In the genomic region with DNA sequence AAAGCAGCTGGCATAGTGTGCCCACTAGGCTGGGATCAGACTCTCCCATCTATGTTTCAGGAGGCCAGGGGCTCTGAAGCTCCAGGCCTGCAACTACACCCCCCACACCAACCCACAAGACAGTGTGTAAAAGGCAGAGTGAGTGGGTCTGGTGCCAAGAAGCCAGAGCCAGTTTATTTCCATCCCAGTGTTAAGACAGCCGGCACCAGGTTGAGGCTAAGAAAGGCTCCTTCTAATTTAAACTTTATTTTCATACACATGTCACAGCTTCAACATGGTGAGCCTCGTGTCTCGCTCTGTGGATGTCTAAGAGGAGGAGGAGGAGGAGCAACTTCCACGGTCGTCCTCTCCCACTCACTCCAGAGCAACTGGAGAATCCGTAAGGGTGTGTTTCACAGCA, we compare ENCODE assay signal across 12 mouse cellular contexts. TPM values are rescaled to one million over a fixed set of nuclear protein-coding genes. Genes with fewer than 3 reads are reported as not detected.
DNase-seq lines count a peak whose midpoint lies in the region; ATAC-seq lines count a peak whose summit lies in the region.
"Had no signal": no experiment of that assay in that cellular context is flagged by ENCODE, and none has a peak within 500 bp of the region (broad histone marks: within the 10 kb centered on the region; RNA-seq: fewer than 3 reads in every experiment).

No protein-coding gene starts in this region.

- no peaks in the 10 kb centered on the region for H3K9me3 ChIP-seq in forebrain, embryonic 16.5 days (ENCODE audit: control insufficient read depth, low read length)
- H3K9me3 ChIP-seq in forebrain, embryonic 15.5 days, result no peaks in the 10 kb centered on the region
- H3K9me3 ChIP-seq in midbrain, embryonic 13.5 days, result no peaks in the 10 kb centered on the region; the same call in 1 of the 2 replicates

- H3K27ac ChIP-seq in forebrain, embryonic 16.5 days (ENCODE audit: low read length), result no peak overlapping the region; the same call in 1 of the 2 replicates
- H3K27ac ChIP-seq in forebrain, embryonic 15.5 days (replicated peaks), result no peak overlapping the region
- no peak overlapping the region for H3K27ac ChIP-seq in midbrain, embryonic 13.5 days

- no peak overlapping the region for H3K4me2 ChIP-seq in forebrain, embryonic 16.5 days (ENCODE audit: low read length)
- H3K4me2 ChIP-seq in forebrain, embryonic 15.5 days (replicated peaks), result no peak overlapping the region
- H3K4me2 ChIP-seq in midbrain, embryonic 13.5 days (replicated peaks), result no peak overlapping the region
- H3K4me2 ChIP-seq: midbrain, embryonic 11.5 days had no signal

- peak; percentile 53 to 76 for DNase-seq in frontal cortex, postnatal 10 days (ENCODE audit: low spot score in 2 of 2)
- peak; percentile 54 to 77 for DNase-seq in left cerebral cortex, adult 18-20 months (ENCODE audit: low spot score in 2 of 2)
- peak; percentile 67 for DNase-seq in right cerebral cortex, postnatal 14 days
- DNase-seq in kidney, adult 11 months, result no peak
- DNase-seq in kidney, postnatal 14 days, result no peak
- DNase-seq: kidney, postnatal 4 days; thymus, postnatal 14 days had no signal

- H3K27me3 ChIP-seq in forebrain, embryonic 16.5 days (replicated peaks; ENCODE audit: control insufficient read depth, insufficient read depth, low read length), result no peaks in the 10 kb centered on the region
- no peaks in the 10 kb centered on the region for H3K27me3 ChIP-seq in forebrain, embryonic 15.5 days
- no peaks in the 10 kb centered on the region for H3K27me3 ChIP-seq in midbrain, embryonic 13.5 days

- ATAC-seq in forebrain, embryonic 16.5 days, result peak; percentile 13
- ATAC-seq in forebrain, embryonic 15.5 days (replicated peaks), result no peak; the same call in 1 of the 2 replicates
- no peak for ATAC-seq in midbrain, embryonic 13.5 days
- ATAC-seq: lung, postnatal 0 days had no signal

- H3K4me1 ChIP-seq in forebrain, embryonic 16.5 days (replicated peaks; ENCODE audit: control insufficient read depth, insufficient read depth, low read length), result peaks cover 18% of the 10 kb centered on the region
- H3K4me1 ChIP-seq in forebrain, embryonic 15.5 days, result peaks cover 11% of the 10 kb centered on the region
- peaks cover 5% of the 10 kb centered on the region for H3K4me1 ChIP-seq in midbrain, embryonic 13.5 days (replicated peaks)

- no peak overlapping the region for H3K4me3 ChIP-seq in forebrain, embryonic 16.5 days (replicated peaks; ENCODE audit: low read length)
- H3K4me3 ChIP-seq in forebrain, embryonic 15.5 days, result no peak overlapping the region
- H3K4me3 ChIP-seq in midbrain, embryonic 13.5 days (replicated peaks), result no peak overlapping the region

- H3K9ac ChIP-seq in forebrain, embryonic 16.5 days (replicated peaks; ENCODE audit: low read depth, low read length), result no peak overlapping the region
- H3K9ac ChIP-seq in forebrain, embryonic 15.5 days (replicated peaks), result no peak overlapping the region
- no peak overlapping the region for H3K9ac ChIP-seq in midbrain, embryonic 13.5 days (replicated peaks)

- no peaks in the 10 kb centered on the region for H3K36me3 ChIP-seq in forebrain, embryonic 16.5 days (ENCODE audit: control insufficient read depth, insufficient read depth)
- no peaks in the 10 kb centered on the region for H3K36me3 ChIP-seq in forebrain, embryonic 15.5 days
- H3K36me3 ChIP-seq in midbrain, embryonic 13.5 days, result 0 out of 2 replicates have a peak, but pooled peaks cover 5% of the 10 kb centered on the region

- 60% methylated on average over 6 of the region's 6 CpGs for WGBS in forebrain, embryonic 16.5 days
- WGBS in forebrain, embryonic 15.5 days, result 67% methylated on average over 6 of the region's 6 CpGs
- 91% methylated on average over 6 of the region's 6 CpGs for WGBS in midbrain, embryonic 13.5 days

RNA-seq across cellular contexts. Expression of a gene that starts 57.5 kb away (rescaled TPM):
- 29.5 and 32.1 TPM in 2 replicates for polyA plus RNA-seq in forebrain, embryonic 16.5 days (2015; fragmentation: Nextera tagmentation; extraction: Ambion mirVana)
- 33.8 and 35.1 TPM in 2 replicates for polyA plus RNA-seq in forebrain, embryonic 15.5 days (2015; fragmentation: Nextera tagmentation; extraction: Ambion mirVana)
- 100 to 1,000 TPM; 113 to 114 TPM for total RNA-seq in left cerebral cortex, adult 18-20 months (2021)
- 26.5 and 30.4 TPM in 2 replicates for polyA plus RNA-seq in midbrain, embryonic 13.5 days (2015; fragmentation: Nextera tagmentation; extraction: Ambion mirVana)

Comparison
In these comparisons a context has a peak if more than half of its experiments do, and no peak if none do; other contexts are left out.
1. DNase-seq: peak in frontal cortex, postnatal 10 days (2 of 2), left cerebral cortex, adult 18-20 months (2 of 2) and right cerebral cortex, postnatal 14 days (single experiment); none in kidney, adult 11 months (single experiment) and kidney, postnatal 14 days (single experiment).